ENCODE assay signal across 9 mouse cellular contexts in genomic region chr4:41631390-41631789, GRCm38 (mm10). TPM values are rescaled to one million over a fixed set of nuclear protein-coding genes. Genes with fewer than 3 reads are reported as not detected.
DNase-seq lines count a peak whose midpoint lies in the region; ATAC-seq and TF ChIP-seq lines count a peak whose summit lies in the region.
"Had no signal": no experiment of that assay in that cellular context is flagged by ENCODE, and none has a peak within 500 bp of the region (broad histone marks: within the 10 kb centered on the region; RNA-seq: fewer than 3 reads in every experiment).

No protein-coding gene starts in this region.

- peak overlapping the region; percentile 19; the same call in 1 of the 2 replicates for H3K9ac ChIP-seq in heart, embryonic 12.5 days
- peak overlapping the region; percentile 29; the same call in 1 of the 2 replicates for H3K9ac ChIP-seq in kidney, postnatal 0 days (ENCODE audit: low read depth, low read length)

- peak overlapping the region; percentile 54 for H3K4me2 ChIP-seq in heart, embryonic 12.5 days
- H3K4me2 ChIP-seq in kidney, postnatal 0 days (ENCODE audit: low read length) = no peak overlapping the region

- peak; percentile 46; the same call in 1 of the 2 replicates for ATAC-seq in heart, embryonic 12.5 days (ENCODE audit: insufficient number of reproducible peaks, low FRiP score)
- ATAC-seq in kidney, postnatal 0 days (replicated peaks; ENCODE audit: low FRiP score, low read depth) = no peak
- ATAC-seq in activated CD4-positive, CD25-positive, alpha-beta regulatory T cell, adult 4 months = no peak

- 2% methylated on average over 11 of the region's 11 CpGs for WGBS in heart, embryonic 12.5 days
- 4% methylated on average over 11 of the region's 11 CpGs for WGBS in kidney, postnatal 0 days

- DNase-seq in kidney, adult 11 months = peak; percentile 28
- no peak for DNase-seq in kidney, adult 18-20 months
- peak; percentile 57 to 65 for DNase-seq in cerebellum, postnatal 25 days
- DNase-seq in kidney, postnatal 0 days (ENCODE audit: low spot score) = peak; percentile 62
- peak; percentile 59 for DNase-seq in mesoderm, embryonic 11.5 days (ENCODE audit: low read depth, low spot score)
- DNase-seq in urinary bladder, postnatal 10 days (ENCODE audit: low spot score) = no peak

- H3K4me1 ChIP-seq in heart, embryonic 12.5 days (replicated peaks) = peaks cover 53% of the 10 kb centered on the region
- H3K4me1 ChIP-seq in kidney, postnatal 0 days (replicated peaks; ENCODE audit: insufficient read depth, low read length) = peaks cover 23% of the 10 kb centered on the region; the same call in 1 of the 2 replicates

- H3K9me3 ChIP-seq in heart, embryonic 12.5 days (replicated peaks) = no peaks in the 10 kb centered on the region
- no peaks in the 10 kb centered on the region for H3K9me3 ChIP-seq in kidney, postnatal 0 days (replicated peaks; ENCODE audit: low read length)

- H3K27ac ChIP-seq in heart, embryonic 12.5 days (ENCODE audit: poor library complexity, severe bottlenecking) = peak overlapping the region; percentile 73
- peak overlapping the region; percentile 8; the same call in 1 of the 2 replicates for H3K27ac ChIP-seq in kidney, postnatal 0 days

- H3K4me3 ChIP-seq in heart, embryonic 12.5 days = peak overlapping the region; percentile 6
- H3K4me3 ChIP-seq in kidney, postnatal 0 days (replicated peaks; ENCODE audit: low read depth, low read length) = no peak overlapping the region
- H3K4me3 ChIP-seq: myocyte had no signal

- no peaks in the 10 kb centered on the region for H3K36me3 ChIP-seq in heart, embryonic 12.5 days
- H3K36me3 ChIP-seq in kidney, postnatal 0 days (ENCODE audit: insufficient read depth, low read length) = no peaks in the 10 kb centered on the region

- TF ChIP-seq CTCF in kidney, postnatal 0 days (IDR thresholded peaks at IDR 0.05; ENCODE audit: low read depth) = no peak

- H3K27me3 ChIP-seq in heart, embryonic 12.5 days (replicated peaks) = no peaks in the 10 kb centered on the region
- no peaks in the 10 kb centered on the region for H3K27me3 ChIP-seq in kidney, postnatal 0 days (ENCODE audit: insufficient read depth, low read length)

RNA-seq across cellular contexts. Expression of gene Enho, which starts 8.7 kb away (rescaled TPM):
- 4.4 and 4.9 TPM in 2 replicates for polyA plus RNA-seq in heart, embryonic 12.5 days (2016; fragmentation: Nextera tagmentation; extraction: Ambion mirVana)
- polyA plus RNA-seq in kidney, postnatal 0 days (2015; fragmentation: Nextera tagmentation; extraction: Ambion mirVana) = 20.2 and 23.9 TPM in 2 replicates
- not detected for polyA plus RNA-seq in activated CD4-positive, CD25-positive, alpha-beta regulatory T cell, adult 4 months (2017; shearing (Covaris generic))

Comparison
In these comparisons a context has a peak if more than half of its experiments do, and no peak if none do; other contexts are left out.
1. DNase-seq: peak in kidney, adult 11 months (single experiment), cerebellum, postnatal 25 days (2 of 2), kidney, postnatal 0 days (single experiment) and mesoderm, embryonic 11.5 days (single experiment); none in kidney, adult 18-20 months (single experiment) and urinary bladder, postnatal 10 days (single experiment).